8 mouse cellular contexts compared by ENCODE assay signal in genomic region chr17:6960349-6960748, GRCm38 (mm10). TPM values are rescaled to one million over a fixed set of nuclear protein-coding genes. Genes with fewer than 3 reads are reported as not detected.
DNase-seq lines count a peak whose midpoint lies in the region; ATAC-seq lines count a peak whose summit lies in the region.
"Not testable (repeated sequence)": the region's sequence is repeated elsewhere in the genome, so short reads cannot be mapped to it uniquely, and the experiment has no call there.

No protein-coding gene starts in this region.

- WGBS in forebrain, embryonic 13.5 days, result 1% methylated on average over 12 of the region's 12 CpGs
- whole genome bisulfite sequencing in heart, embryonic 15.5 days, result under 1% methylated on average over 12 of the region's 12 CpGs
- WGBS in intestine, embryonic 15.5 days, result under 1% methylated on average over 12 of the region's 12 CpGs
- under 1% methylated on average over 12 of the region's 12 CpGs for WGBS in limb, embryonic 13.5 days
- 0% methylated on average over 12 of the region's 12 CpGs for WGBS in lung, embryonic 16.5 days
- 1% methylated on average over 12 of the region's 12 CpGs for WGBS in neural tube, embryonic 11.5 days

- not testable (repeated sequence) for H3K36me3 ChIP-seq in forebrain, embryonic 13.5 days (ENCODE audit: poor library complexity, severe bottlenecking); heart, embryonic 15.5 days; intestine, embryonic 15.5 days; limb, embryonic 13.5 days; lung, embryonic 16.5 days (ENCODE audit: control insufficient read depth, insufficient read depth, low read length); neural tube, embryonic 11.5 days (ENCODE audit: control insufficient read depth, insufficient read depth, low read length)

- not testable (repeated sequence) for H3K9me3 ChIP-seq in forebrain, embryonic 13.5 days (replicated peaks); heart, embryonic 15.5 days (replicated peaks); intestine, embryonic 15.5 days; limb, embryonic 13.5 days; lung, embryonic 16.5 days (ENCODE audit: control insufficient read depth, low read length); neural tube, embryonic 11.5 days (ENCODE audit: control insufficient read depth, low read length)

- not testable (repeated sequence) for DNase-seq in neural tube, embryonic 11.5 days (ENCODE audit: low spot score)
- peak; percentile 13 for DNase-seq in thymus, postnatal 25 days

- H3K4me1 ChIP-seq in brown adipose tissue, adult 24 weeks (ENCODE audit: control insufficient read depth, insufficient read depth, insufficient read length, low read length); forebrain, embryonic 13.5 days; heart, embryonic 15.5 days (replicated peaks); intestine, embryonic 15.5 days (replicated peaks); limb, embryonic 13.5 days; lung, embryonic 16.5 days (replicated peaks; ENCODE audit: control insufficient read depth, insufficient read depth, low read length); neural tube, embryonic 11.5 days (ENCODE audit: control insufficient read depth, insufficient read depth, low read length): not testable (repeated sequence)

- peak overlapping the region; percentile 67 for H3K9ac ChIP-seq in forebrain, embryonic 13.5 days
- peak overlapping the region; percentile 63; the same call in 1 of the 2 replicates for H3K9ac ChIP-seq in heart, embryonic 15.5 days
- H3K9ac ChIP-seq in intestine, embryonic 15.5 days, result not testable (repeated sequence)
- peak overlapping the region; percentile 69; the same call in 1 of the 2 replicates for H3K9ac ChIP-seq in limb, embryonic 13.5 days
- peak overlapping the region; percentile 58; the same call in 1 of the 2 replicates for H3K9ac ChIP-seq in lung, embryonic 16.5 days (ENCODE audit: low read length)
- H3K9ac ChIP-seq in neural tube, embryonic 11.5 days (ENCODE audit: low read length), result peak overlapping the region; percentile 47; the same call in 1 of the 2 replicates

- ATAC-seq in forebrain, embryonic 13.5 days; heart, embryonic 15.5 days (replicated peaks; ENCODE audit: insufficient number of reproducible peaks, insufficient read depth, low FRiP score, low read depth); intestine, embryonic 15.5 days; limb, embryonic 13.5 days (ENCODE audit: low FRiP score, low read depth); lung, embryonic 16.5 days (ENCODE audit: low read depth); neural tube, embryonic 11.5 days (ENCODE audit: insufficient read depth, low FRiP score, low TSS enrichment): not testable (repeated sequence)

- H3K27ac ChIP-seq in brown adipose tissue, adult 24 weeks (replicated peaks; ENCODE audit: low read depth, low read length); forebrain, embryonic 13.5 days; heart, embryonic 15.5 days; intestine, embryonic 15.5 days; limb, embryonic 13.5 days; lung, embryonic 16.5 days (ENCODE audit: low read length); neural tube, embryonic 11.5 days (ENCODE audit: low read depth, low read length): not testable (repeated sequence)

- not testable (repeated sequence) for H3K27me3 ChIP-seq in forebrain, embryonic 13.5 days; heart, embryonic 15.5 days; intestine, embryonic 15.5 days (replicated peaks); limb, embryonic 13.5 days; lung, embryonic 16.5 days (ENCODE audit: control insufficient read depth, insufficient read depth, low read depth, low read length); neural tube, embryonic 11.5 days (ENCODE audit: control insufficient read depth, insufficient read depth, low read length)

- H3K4me3 ChIP-seq in brown adipose tissue, adult 24 weeks (ENCODE audit: insufficient read depth, low read depth, low read length), result peak overlapping the region; percentile 60
- peak overlapping the region; percentile 51 for H3K4me3 ChIP-seq in forebrain, embryonic 13.5 days
- peak overlapping the region; percentile 58 for H3K4me3 ChIP-seq in heart, embryonic 15.5 days
- peak overlapping the region; percentile 49 for H3K4me3 ChIP-seq in intestine, embryonic 15.5 days (replicated peaks)
- H3K4me3 ChIP-seq in limb, embryonic 13.5 days, result peak overlapping the region; percentile 52
- H3K4me3 ChIP-seq in lung, embryonic 16.5 days (ENCODE audit: low read length), result peak overlapping the region; percentile 55
- H3K4me3 ChIP-seq in neural tube, embryonic 11.5 days (ENCODE audit: low read depth, low read length), result peak overlapping the region; percentile 43

- peak overlapping the region; percentile 56 for H3K4me2 ChIP-seq in forebrain, embryonic 13.5 days
- H3K4me2 ChIP-seq in heart, embryonic 15.5 days, result peak overlapping the region; percentile 49
- peak overlapping the region; percentile 42 for H3K4me2 ChIP-seq in intestine, embryonic 15.5 days (replicated peaks)
- peak overlapping the region; percentile 58 for H3K4me2 ChIP-seq in limb, embryonic 13.5 days (replicated peaks)
- peak overlapping the region; percentile 48 for H3K4me2 ChIP-seq in lung, embryonic 16.5 days (ENCODE audit: low read depth, low read length)
- H3K4me2 ChIP-seq in neural tube, embryonic 11.5 days (ENCODE audit: low read depth), result peak overlapping the region; percentile 34; the same call in 1 of the 2 replicates

RNA-seq across cellular contexts. Expression of gene Tagap1, which starts 0.6 kb away (rescaled TPM):
- 9.7 and 11.1 TPM in 2 replicates for polyA plus RNA-seq in brown adipose tissue, adult 24 weeks (2012; ENCODE audit: insufficient read depth, insufficient read length, missing spikeins)
- 48.8 and 50.1 TPM in 2 replicates for polyA plus RNA-seq in forebrain, embryonic 13.5 days (2015; fragmentation: Nextera tagmentation; extraction: Ambion mirVana)
- polyA plus RNA-seq in heart, embryonic 15.5 days (2015; fragmentation: Nextera tagmentation; extraction: Ambion mirVana), result 23.7 and 32.7 TPM in 2 replicates
- polyA plus RNA-seq in intestine, embryonic 15.5 days (2015; fragmentation: Nextera tagmentation; extraction: Ambion mirVana), result 45.7 and 46.3 TPM in 2 replicates
- polyA plus RNA-seq in limb, embryonic 13.5 days (2015; fragmentation: Nextera tagmentation; extraction: Ambion mirVana), result 61.3 and 61.8 TPM in 2 replicates
- polyA plus RNA-seq in lung, embryonic 16.5 days (2015; fragmentation: Nextera tagmentation; extraction: Ambion mirVana), result 51.3 and 52.5 TPM in 2 replicates
- 56.0 and 58.7 TPM in 2 replicates for polyA plus RNA-seq in neural tube, embryonic 11.5 days (2014; fragmentation: Nextera tagmentation; extraction: Ambion mirVana)

RNA-seq across cellular contexts. Expression of gene Rnaset2b, which starts 10.1 kb away (rescaled TPM):
- polyA plus RNA-seq in brown adipose tissue, adult 24 weeks (2012; ENCODE audit: insufficient read depth, insufficient read length, missing spikeins), result 231 and 284 TPM in 2 replicates
- polyA plus RNA-seq in forebrain, embryonic 13.5 days (2015; fragmentation: Nextera tagmentation; extraction: Ambion mirVana), result 85.6 and 94.6 TPM in 2 replicates
- 238 and 260 TPM in 2 replicates for polyA plus RNA-seq in heart, embryonic 15.5 days (2015; fragmentation: Nextera tagmentation; extraction: Ambion mirVana)
- 245 and 268 TPM in 2 replicates for polyA plus RNA-seq in intestine, embryonic 15.5 days (2015; fragmentation: Nextera tagmentation; extraction: Ambion mirVana)
- 185 and 192 TPM in 2 replicates for polyA plus RNA-seq in limb, embryonic 13.5 days (2015; fragmentation: Nextera tagmentation; extraction: Ambion mirVana)
- polyA plus RNA-seq in lung, embryonic 16.5 days (2015; fragmentation: Nextera tagmentation; extraction: Ambion mirVana), result 287 and 340 TPM in 2 replicates
- 110 and 118 TPM in 2 replicates for polyA plus RNA-seq in neural tube, embryonic 11.5 days (2014; fragmentation: Nextera tagmentation; extraction: Ambion mirVana)

RNA-seq across cellular contexts. Expression of gene Rsph3b, which starts 11.9 kb away (rescaled TPM):
- polyA plus RNA-seq in brown adipose tissue, adult 24 weeks (2012; ENCODE audit: insufficient read depth, insufficient read length, missing spikeins), result 68.1 and 82.4 TPM in 2 replicates
- polyA plus RNA-seq in forebrain, embryonic 13.5 days (2015; fragmentation: Nextera tagmentation; extraction: Ambion mirVana), result 48.5 and 48.7 TPM in 2 replicates
- polyA plus RNA-seq in heart, embryonic 15.5 days (2015; fragmentation: Nextera tagmentation; extraction: Ambion mirVana), result 66.3 and 68.9 TPM in 2 replicates
- 38.9 and 42.0 TPM in 2 replicates for polyA plus RNA-seq in intestine, embryonic 15.5 days (2015; fragmentation: Nextera tagmentation; extraction: Ambion mirVana)
- 42.9 and 45.8 TPM in 2 replicates for polyA plus RNA-seq in limb, embryonic 13.5 days (2015; fragmentation: Nextera tagmentation; extraction: Ambion mirVana)
- 48.9 TPM in 2 replicates for polyA plus RNA-seq in lung, embryonic 16.5 days (2015; fragmentation: Nextera tagmentation; extraction: Ambion mirVana)
- 39.9 and 43.2 TPM in 2 replicates for polyA plus RNA-seq in neural tube, embryonic 11.5 days (2014; fragmentation: Nextera tagmentation; extraction: Ambion mirVana)

RNA-seq across cellular contexts. Expression of gene Gm49721, which starts 18.4 kb away (rescaled TPM):
- polyA plus RNA-seq in brown adipose tissue, adult 24 weeks (2012; ENCODE audit: insufficient read depth, insufficient read length, missing spikeins), result not detected in 2 replicates
- polyA plus RNA-seq in forebrain, embryonic 13.5 days (2015; fragmentation: Nextera tagmentation; extraction: Ambion mirVana), result 0.22 and 0.47 TPM in 2 replicates
- polyA plus RNA-seq in heart, embryonic 15.5 days (2015; fragmentation: Nextera tagmentation; extraction: Ambion mirVana), result 0.05 TPM in 1 of 2 replicates, not detected in the other
- 0.27 and 0.33 TPM in 2 replicates for polyA plus RNA-seq in intestine, embryonic 15.5 days (2015; fragmentation: Nextera tagmentation; extraction: Ambion mirVana)
- 0.23 and 0.32 TPM in 2 replicates for polyA plus RNA-seq in limb, embryonic 13.5 days (2015; fragmentation: Nextera tagmentation; extraction: Ambion mirVana)
- 0.33 and 0.52 TPM in 2 replicates for polyA plus RNA-seq in lung, embryonic 16.5 days (2015; fragmentation: Nextera tagmentation; extraction: Ambion mirVana)
- polyA plus RNA-seq in neural tube, embryonic 11.5 days (2014; fragmentation: Nextera tagmentation; extraction: Ambion mirVana), result 0.12 and 0.37 TPM in 2 replicates
